Comparison of ENCODE assay signal across 8 mouse cellular contexts in genomic region chr5:31220448-31221303, GRCm38 (mm10). TPM values are rescaled to one million over a fixed set of nuclear protein-coding genes. Genes with fewer than 3 reads are reported as not detected.
DNase-seq lines count a peak whose midpoint lies in the region; ATAC-seq and TF ChIP-seq lines count a peak whose summit lies in the region.

Ppm1g (minus strand) TSS chr5:31220687.

- peaks cover 6% of the 10 kb centered on the region for H3K4me1 ChIP-seq in bone marrow macrophage, adult 2 months (ENCODE audit: control insufficient read depth, insufficient read depth, low read length)
- no peaks in the 10 kb centered on the region for H3K4me1 ChIP-seq in embryonic fibroblast, embryonic 13.5 days (ENCODE audit: control insufficient read depth, insufficient read depth, low read length)
- peaks cover 9% of the 10 kb centered on the region; the same call in 1 of the 2 replicates for H3K4me1 ChIP-seq in heart, embryonic 10.5 days
- peaks cover 8% of the 10 kb centered on the region for H3K4me1 ChIP-seq in kidney, embryonic 16.5 days (ENCODE audit: insufficient read depth, low read length)
- peaks cover 10% of the 10 kb centered on the region for H3K4me1 ChIP-seq in liver, adult 2 months (ENCODE audit: control insufficient read depth, insufficient read depth, low read length)

- peak; percentile 97 for DNase-seq in A20 (ENCODE audit: low read depth, low spot score)
- DNase-seq in heart, embryonic 10.5 days (ENCODE audit: low spot score): peak; percentile 97
- peak; percentile 82 for DNase-seq in liver, adult 2 months (ENCODE audit: extremely low read depth, low read depth, low spot score)
- peak; percentile 97 for DNase-seq in splenic B cell, adult 2 months (ENCODE audit: low read depth, low spot score)

- H3K36me3 ChIP-seq in heart, embryonic 10.5 days: no peaks in the 10 kb centered on the region
- H3K36me3 ChIP-seq in kidney, embryonic 16.5 days (ENCODE audit: insufficient read depth, low read length): no peaks in the 10 kb centered on the region
- H3K36me3 ChIP-seq in liver, adult 2 months (ENCODE audit: control insufficient read depth, insufficient read depth, low read length): no peaks in the 10 kb centered on the region
- no peaks in the 10 kb centered on the region for H3K36me3 ChIP-seq in myocyte (ENCODE audit: control insufficient read depth, insufficient read depth)
- H3K36me3 ChIP-seq in splenic B cell, adult 2 months (ENCODE audit: control insufficient read depth, insufficient read depth, low read length, poor library complexity, severe bottlenecking): no peaks in the 10 kb centered on the region

- peak within 1 kb of the TSS; percentile 87 for H3K4me2 ChIP-seq in kidney, embryonic 16.5 days (replicated peaks; ENCODE audit: low read depth, low read length)
- peak within 1 kb of the TSS; percentile 82 for H3K4me2 ChIP-seq in myocyte (ENCODE audit: low read depth)

- H3K27ac ChIP-seq in bone marrow macrophage, adult 2 months (ENCODE audit: insufficient read depth, low read depth, low read length): peak within 1 kb of the TSS; percentile 82
- peak within 1 kb of the TSS; percentile 77 for H3K27ac ChIP-seq in embryonic fibroblast, embryonic 13.5 days (ENCODE audit: insufficient read depth, low read length)
- H3K27ac ChIP-seq in heart, embryonic 10.5 days: peak within 1 kb of the TSS; percentile 97
- H3K27ac ChIP-seq in kidney, embryonic 16.5 days (ENCODE audit: low read length): peak within 1 kb of the TSS; percentile 97
- H3K27ac ChIP-seq in liver, adult 2 months (replicated peaks; ENCODE audit: insufficient read depth, low read depth, low read length): peak within 1 kb of the TSS; percentile 70

- peak; percentile 97 for ATAC-seq in kidney, embryonic 16.5 days (ENCODE audit: low FRiP score, low TSS enrichment)

- H3K79me2 ChIP-seq in liver, adult 2 months (ENCODE audit: control insufficient read depth, insufficient read depth, low read length): peaks cover 8% of the 10 kb centered on the region; the same call in 1 of the 2 replicates
- H3K79me2 ChIP-seq in myocyte (ENCODE audit: control insufficient read depth, insufficient read depth): peaks cover 46% of the 10 kb centered on the region

- H3K27me3 ChIP-seq in heart, embryonic 10.5 days (ENCODE audit: insufficient read depth, poor library complexity, severe bottlenecking): no peaks in the 10 kb centered on the region
- no peaks in the 10 kb centered on the region for H3K27me3 ChIP-seq in kidney, embryonic 16.5 days (ENCODE audit: insufficient read depth, low read length)
- H3K27me3 ChIP-seq in liver, adult 2 months (ENCODE audit: control insufficient read depth, insufficient read depth, low read length): no peaks in the 10 kb centered on the region
- no peaks in the 10 kb centered on the region for H3K27me3 ChIP-seq in myocyte (ENCODE audit: control insufficient read depth, insufficient read depth, insufficient read length)
- no peaks in the 10 kb centered on the region for H3K27me3 ChIP-seq in splenic B cell, adult 2 months (ENCODE audit: control insufficient read depth, insufficient read depth, low read length, poor library complexity, severe bottlenecking)

- H3K9me3 ChIP-seq in heart, embryonic 10.5 days: no peaks in the 10 kb centered on the region
- H3K9me3 ChIP-seq in kidney, embryonic 16.5 days (ENCODE audit: low read length): no peaks in the 10 kb centered on the region

- H3ac ChIP-seq in myocyte (ENCODE audit: control insufficient read depth, insufficient read length): peak within 1 kb of the TSS; percentile 32

- TF ChIP-seq CTCF in bone marrow macrophage, adult 2 months (IDR thresholded peaks at IDR 0.05; ENCODE audit: low read depth, low read length): no peak
- no peak for TF ChIP-seq CTCF in embryonic fibroblast, embryonic 13.5 days (IDR thresholded peaks at IDR 0.05; ENCODE audit: borderline replicate concordance, insufficient read depth, low read length)
- no peak for TF ChIP-seq CTCF in liver, adult 2 months (IDR thresholded peaks at IDR 0.05; ENCODE audit: low read depth, low read length)

- TF ChIP-seq POLR2A in bone marrow macrophage, adult 2 months (IDR thresholded peaks at IDR 0.05; ENCODE audit: borderline replicate concordance, low read depth, low read length): peak; percentile 70; the same call in 1 of the 2 replicates
- TF ChIP-seq POLR2A in embryonic fibroblast, embryonic 13.5 days (IDR thresholded peaks at IDR 0.05; ENCODE audit: low read depth, low read length): peak; percentile 97
- peak; percentile 81 for TF ChIP-seq POLR2A in liver, adult 2 months (IDR thresholded peaks at IDR 0.05; ENCODE audit: extremely low read depth, insufficient read depth, low read length)
- peak; percentile 96 for TF ChIP-seq POLR2A in myocyte (IDR thresholded peaks at IDR 0.05; ENCODE audit: insufficient read length, low read depth)

- H3K9ac ChIP-seq in kidney, embryonic 16.5 days (replicated peaks; ENCODE audit: low read length): peak within 1 kb of the TSS; percentile 94
- H3K9ac ChIP-seq in liver, adult 2 months (ENCODE audit: low read depth, low read length): peak within 1 kb of the TSS; percentile 89

- under 1% methylated on average over 70 of the region's 70 CpGs for WGBS in heart, embryonic 10.5 days
- WGBS in kidney, embryonic 16.5 days: under 1% methylated on average over 69 of the region's 70 CpGs
- WGBS in liver, adult 2 months: under 1% methylated on average over 61 of the region's 70 CpGs

- peak within 1 kb of the TSS; percentile 98 for H3K4me3 ChIP-seq in bone marrow macrophage, adult 2 months (ENCODE audit: insufficient read depth, low read length)
- peak within 1 kb of the TSS; percentile 90 for H3K4me3 ChIP-seq in embryonic fibroblast, embryonic 13.5 days (ENCODE audit: insufficient read depth, low read length)
- peak within 1 kb of the TSS; percentile 99 for H3K4me3 ChIP-seq in heart, embryonic 10.5 days
- peak within 1 kb of the TSS; percentile 86 for H3K4me3 ChIP-seq in kidney, embryonic 16.5 days (ENCODE audit: low read length)
- peak within 1 kb of the TSS; percentile 76 for H3K4me3 ChIP-seq in liver, adult 2 months (ENCODE audit: insufficient read depth, low read depth, low read length)
- H3K4me3 ChIP-seq in myocyte: peak within 1 kb of the TSS; percentile 90

TF ChIP-seq in myocyte, 11 proteins besides CTCF, POLR2A, EP300 and RAD21:
- TF ChIP-seq MYOD1 (IDR thresholded peaks at IDR 0.05; ENCODE audit: control insufficient read depth in 1 of 3, insufficient read length in 2 of 3, low read depth in 2 of 3) (peak in 1 of 3 experiments; percentile 32), POLR2AphosphoS2 (IDR thresholded peaks at IDR 0.05; ENCODE audit: insufficient read length, low read depth) (peak; percentile 98), SRF (IDR thresholded peaks at IDR 0.05; ENCODE audit: control insufficient read depth, insufficient read length, low read depth) (peak; percentile 72), E2F4 (IDR thresholded peaks at IDR 0.05; ENCODE audit: insufficient read depth) (no peak), MYOG (IDR thresholded peaks at IDR 0.05; ENCODE audit: control insufficient read depth in 1 of 3, insufficient read depth in 1 of 3, insufficient read length in 2 of 3, low read depth in 2 of 3) (no peak), TCF12 (IDR thresholded peaks at IDR 0.05; ENCODE audit: insufficient read depth, poor library complexity, severe bottlenecking) (no peak), MAX (IDR thresholded peaks at IDR 0.05; ENCODE audit: low read depth) (no peak), TCF3 (IDR thresholded peaks at IDR 0.05; ENCODE audit: insufficient read length, low read depth) (no peak), REST (IDR thresholded peaks at IDR 0.05; ENCODE audit: insufficient read depth, insufficient read length) (no peak)

RNA-seq across cellular contexts. Expression of gene Ppm1g, which starts in this region (rescaled TPM):
- 61.2 and 67.7 TPM in 2 replicates for polyA plus RNA-seq in bone marrow macrophage, adult 2 months (2012; ENCODE audit: insufficient read depth, insufficient read length, missing spikeins)
- 131 and 132 TPM in 2 replicates for polyA plus RNA-seq in embryonic fibroblast, embryonic 13.5 days (2011; ENCODE audit: insufficient read length, low read depth, missing spikeins)
- polyA plus RNA-seq in heart, embryonic 10.5 days (2016; fragmentation: Nextera tagmentation; extraction: Ambion mirVana): 148 and 151 TPM in 2 replicates
- 138 and 139 TPM in 2 replicates for polyA plus RNA-seq in kidney, embryonic 16.5 days (2015; fragmentation: Nextera tagmentation; extraction: Ambion mirVana)
- total RNA-seq in liver, adult 2 months (2014; rRNA removed): 19.7 and 23.5 TPM in 2 replicates
- polyA plus RNA-seq in liver, adult 2 months (2012; rRNA removed): 31.6 and 32.3 TPM in 2 replicates
- polyA plus RNA-seq in myocyte (2012; fragmentation: generic; extraction: Trizol): 89.3 TPM

Comparison
In these comparisons a context has a peak if more than half of its experiments do, and no peak if none do; other contexts are left out.
1. Peak in every context shown above with its lines: DNase-seq, ATAC-seq, H3K4me3 ChIP-seq and H3K27ac ChIP-seq.